Mouse (Mus musculus): ENCODE data around the gene Tent4a. TPM values are rescaled to one million over a fixed set of nuclear protein-coding genes. Genes with fewer than 3 reads are reported as not detected.

The Tent4a gene
- polyA plus RNA-seq, 1 experiment: 34.1 TPM

DNA sequence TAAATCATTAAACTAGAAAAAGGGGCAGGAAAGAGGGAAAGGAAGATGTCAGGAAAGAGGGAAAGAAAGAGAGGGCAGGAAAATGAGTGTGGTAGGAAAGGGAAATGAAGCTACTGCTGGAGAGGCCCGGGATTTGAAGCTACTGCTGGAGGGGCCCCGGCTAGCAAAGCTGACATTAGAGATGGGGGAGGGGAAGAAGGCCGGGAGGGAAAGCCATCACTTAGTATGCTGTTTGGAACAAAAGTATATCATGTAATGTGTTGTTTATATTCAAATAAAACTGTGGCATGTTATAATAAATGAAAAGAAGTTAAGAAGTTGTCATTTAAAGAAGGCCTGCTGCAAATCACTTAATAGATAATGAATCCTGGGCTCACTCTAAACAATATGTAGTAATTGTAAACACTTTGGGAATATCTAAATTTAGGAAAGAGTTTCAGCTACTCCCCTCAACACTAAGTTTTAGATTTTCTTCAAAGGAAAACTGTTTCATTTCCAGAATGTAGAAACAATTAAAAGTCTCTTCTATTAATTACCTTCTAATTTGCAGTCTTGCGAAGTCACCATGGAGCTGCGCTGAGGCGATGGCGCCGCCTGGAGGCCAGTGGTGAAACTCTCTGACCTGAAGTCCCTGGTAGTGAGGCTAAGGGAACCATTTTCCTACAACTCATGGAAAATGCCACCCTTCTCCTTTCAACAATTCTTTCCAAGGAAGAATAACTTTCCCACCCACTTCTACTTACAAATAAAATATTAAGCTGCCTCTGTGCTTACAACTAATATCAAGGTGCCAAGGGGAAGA is 74.6 kb downstream of the Tent4a start:
- H3K27ac ChIP-seq (ENCODE audit: insufficient read depth, low read length): no peak overlapping the region
- no peak overlapping the region for H3K4me3 ChIP-seq (ENCODE audit: insufficient read depth, low read length)
- no peaks in the 10 kb centered on the region for H3K4me1 ChIP-seq (ENCODE audit: control insufficient read depth, insufficient read depth, low read length)
- TF ChIP-seq CTCF (IDR thresholded peaks at IDR 0.05; ENCODE audit: borderline replicate concordance, insufficient read depth, low read length) (peak; percentile 60; the same call in 1 of the 2 replicates), POLR2A (IDR thresholded peaks at IDR 0.05; ENCODE audit: low read depth, low read length) (no peak)

DNA sequence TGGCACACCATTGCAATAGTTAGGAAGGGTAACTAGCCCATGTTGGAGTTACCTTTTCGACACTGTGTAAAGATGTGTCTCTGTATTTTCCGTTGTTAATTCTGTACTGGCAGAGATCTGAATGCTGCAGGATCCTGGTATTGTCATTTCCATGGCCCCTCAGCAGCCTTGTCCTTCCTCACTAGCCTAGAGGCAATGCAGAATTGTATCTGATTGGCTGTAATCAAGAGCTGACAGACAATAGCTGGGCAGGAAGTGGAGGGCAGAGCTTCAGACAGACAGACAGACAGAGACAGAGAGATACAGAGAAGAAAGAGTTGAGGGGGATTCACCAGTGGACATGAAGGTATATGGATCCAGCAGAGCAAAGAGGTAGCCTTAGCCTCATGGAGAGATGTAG is 75.5 kb downstream of the Tent4a start:
- Histone ChIP-seq H3K27ac (ENCODE audit: insufficient read depth, low read length) (no peak overlapping the region), H3K4me3 (ENCODE audit: insufficient read depth, low read length) (no peak overlapping the region), H3K4me1 (ENCODE audit: control insufficient read depth, insufficient read depth, low read length) (no peaks in the 10 kb centered on the region)
- TF ChIP-seq CTCF (IDR thresholded peaks at IDR 0.05; ENCODE audit: borderline replicate concordance, insufficient read depth, low read length): no peak
- no peak for TF ChIP-seq POLR2A (IDR thresholded peaks at IDR 0.05; ENCODE audit: low read depth, low read length)

GRCm38 (mm10) chr13:69458461-69458860 is 76.0 kb downstream of the Tent4a start:
- H3K4me3 ChIP-seq (ENCODE audit: insufficient read depth, low read length): no peak overlapping the region
- H3K27ac ChIP-seq (ENCODE audit: insufficient read depth, low read length): no peak overlapping the region
- TF ChIP-seq POLR2A (IDR thresholded peaks at IDR 0.05; ENCODE audit: low read depth, low read length) (no peak), CTCF (IDR thresholded peaks at IDR 0.05; ENCODE audit: borderline replicate concordance, insufficient read depth, low read length) (no peak)
- no peaks in the 10 kb centered on the region for H3K4me1 ChIP-seq (ENCODE audit: control insufficient read depth, insufficient read depth, low read length)

DNA sequence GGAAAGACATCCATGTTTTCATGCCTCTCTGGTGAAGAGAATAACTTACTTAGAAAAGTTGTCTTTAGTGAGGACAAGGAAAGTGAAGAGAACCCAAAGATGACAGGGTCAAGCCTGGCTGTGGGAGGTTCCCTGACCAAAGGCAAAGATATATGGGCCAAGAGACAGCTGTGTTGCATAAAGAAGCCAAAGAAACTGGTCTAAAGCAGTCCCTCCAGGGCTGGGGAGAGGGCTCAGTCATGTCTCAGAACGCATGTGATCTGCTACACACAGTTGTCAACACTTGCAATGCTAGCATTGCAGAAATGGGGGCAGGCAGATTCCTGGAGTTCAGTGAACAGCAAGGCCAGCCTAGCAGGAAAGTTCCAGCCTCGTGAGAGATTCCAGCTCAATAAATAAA is 77.3 kb downstream of the Tent4a start:
- Histone ChIP-seq H3K4me3 (ENCODE audit: insufficient read depth, low read length) (no peak overlapping the region), H3K4me1 (ENCODE audit: control insufficient read depth, insufficient read depth, low read length) (no peaks in the 10 kb centered on the region), H3K27ac (ENCODE audit: insufficient read depth, low read length) (no peak overlapping the region)
- TF ChIP-seq POLR2A (IDR thresholded peaks at IDR 0.05; ENCODE audit: low read depth, low read length) (no peak), CTCF (IDR thresholded peaks at IDR 0.05; ENCODE audit: borderline replicate concordance, insufficient read depth, low read length) (no peak)

DNA sequence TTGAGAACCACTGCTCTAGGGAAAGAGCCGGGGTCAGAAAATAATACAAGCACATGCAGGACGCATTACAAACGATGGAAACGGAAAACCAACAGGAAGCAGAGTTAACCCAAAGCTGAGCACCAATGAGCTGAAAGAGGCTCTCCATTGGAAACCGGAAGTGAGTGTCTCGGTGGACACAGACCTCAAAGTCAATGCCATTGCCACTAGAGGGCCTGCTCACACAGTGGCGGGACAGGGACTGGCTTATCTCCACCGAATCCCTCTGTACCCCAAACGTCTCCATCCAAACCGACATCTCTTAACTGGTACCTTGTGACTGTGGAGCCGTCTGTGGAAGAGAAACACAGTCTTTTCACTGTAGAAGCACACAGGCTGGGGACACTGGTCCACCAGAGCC is 77.8 kb downstream of the Tent4a start:
- H3K4me3 ChIP-seq (ENCODE audit: insufficient read depth, low read length): no peak overlapping the region
- no peak overlapping the region for H3K27ac ChIP-seq (ENCODE audit: insufficient read depth, low read length)
- TF ChIP-seq CTCF (IDR thresholded peaks at IDR 0.05; ENCODE audit: borderline replicate concordance, insufficient read depth, low read length) (no peak; the same call in 1 of the 2 replicates), POLR2A (IDR thresholded peaks at IDR 0.05; ENCODE audit: low read depth, low read length) (no peak)
- no peaks in the 10 kb centered on the region for H3K4me1 ChIP-seq (ENCODE audit: control insufficient read depth, insufficient read depth, low read length)

DNA sequence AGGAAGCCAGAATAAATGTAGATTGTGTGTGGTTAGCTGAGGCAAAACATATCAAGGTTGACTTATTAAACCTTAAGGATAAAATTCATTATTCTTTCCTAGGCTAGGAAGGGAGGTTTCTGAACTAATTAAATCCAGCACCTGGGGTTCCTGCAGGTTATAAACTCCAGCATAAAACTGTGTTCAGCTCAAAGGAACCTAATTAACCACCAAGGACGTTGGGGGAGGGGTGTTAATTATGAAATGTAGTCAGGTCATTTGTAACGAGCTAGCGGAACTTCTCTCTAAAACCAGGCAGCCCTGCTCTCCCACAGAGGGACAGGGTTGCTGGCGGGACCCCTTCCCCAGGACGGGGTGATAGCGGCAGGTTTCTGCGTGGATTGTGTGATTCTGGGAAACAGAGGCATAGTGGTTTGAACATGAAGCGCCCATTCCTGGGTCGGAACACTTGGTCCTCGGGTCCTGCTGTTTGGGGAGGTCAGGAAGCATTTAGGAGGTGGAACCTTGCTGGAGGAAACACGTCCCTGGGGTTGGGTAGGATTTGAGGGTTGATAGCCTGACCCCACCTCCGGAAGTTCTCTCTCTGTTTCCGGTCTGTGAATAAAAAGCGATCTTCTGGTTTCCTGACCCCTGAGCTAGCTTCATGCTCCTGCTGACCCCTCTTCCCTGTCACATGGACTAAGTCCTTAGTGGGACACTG is 78.8 kb downstream of the Tent4a start:
- Histone ChIP-seq H3K4me1 (ENCODE audit: control insufficient read depth, insufficient read depth, low read length) (no peaks in the 10 kb centered on the region), H3K27ac (ENCODE audit: insufficient read depth, low read length) (no peak overlapping the region), H3K4me3 (ENCODE audit: insufficient read depth, low read length) (no peak overlapping the region)
- no peak for TF ChIP-seq POLR2A (IDR thresholded peaks at IDR 0.05; ENCODE audit: low read depth, low read length)
- no peak for TF ChIP-seq CTCF (IDR thresholded peaks at IDR 0.05; ENCODE audit: borderline replicate concordance, insufficient read depth, low read length)

Other genes with a start within 250 kb of the Tent4a start
- 106 and 109 TPM in 2 replicates for gene Nsun2, start 871 bp downstream of the Tent4a start, polyA plus RNA-seq (2011; ENCODE audit: insufficient read length, low read depth, missing spikeins)
- gene Srd5a1, start 76.8 kb upstream of the Tent4a start, polyA plus RNA-seq (2011; ENCODE audit: insufficient read length, low read depth, missing spikeins): 2.8 and 3.2 TPM in 2 replicates
- 1.0 and 1.7 TPM in 2 replicates for gene Ube2ql1, start 205.3 kb upstream of the Tent4a start, polyA plus RNA-seq (2011; ENCODE audit: insufficient read length, low read depth, missing spikeins)

Measured in embryonic fibroblast, embryonic 13.5 days (primary cell).